ENCODE assay signal across 13 mouse cellular contexts in genomic region chr12:4392590-4392989, GRCm38 (mm10).
A peak's percentile ranks its signal among the peaks of the same experiment; 100 is the strongest.
DNase-seq lines count a peak whose midpoint lies in the region; ATAC-seq and TF ChIP-seq lines count a peak whose summit lies in the region.
"Had no signal": no experiment of that assay in that cellular context is flagged by ENCODE, and none has a peak within 500 bp of the region (broad histone marks: within the 10 kb centered on the region; RNA-seq: fewer than 3 reads in every experiment).

No protein-coding gene starts in this region.

- no peaks in the 10 kb centered on the region for H3K27me3 ChIP-seq in CH12.LX (replicated peaks)
- H3K27me3 ChIP-seq in kidney, embryonic 14.5 days (ENCODE audit: control insufficient read depth, insufficient read depth, low read length), result no peaks in the 10 kb centered on the region
- H3K27me3 ChIP-seq: embryonic facial prominence, embryonic 15.5 days; intestine, embryonic 15.5 days had no signal

- no peak for TF ChIP-seq POLR2A in CH12.LX (IDR thresholded peaks at IDR 0.05; ENCODE audit: low read depth, low read length)

- H3K4me2 ChIP-seq in CH12.LX (ENCODE audit: insufficient read depth, low read depth, poor library complexity, severe bottlenecking), result no peak overlapping the region
- H3K4me2 ChIP-seq in kidney, embryonic 14.5 days (replicated peaks; ENCODE audit: low read depth, low read length), result no peak overlapping the region
- H3K4me2 ChIP-seq: embryonic facial prominence, embryonic 15.5 days; intestine, embryonic 15.5 days had no signal

- no peaks in the 10 kb centered on the region for H3K79me2 ChIP-seq in CH12.LX (replicated peaks; ENCODE audit: control insufficient read depth, extremely low read depth, insufficient read depth, poor library complexity, severe bottlenecking)

- TF ChIP-seq CTCF in left cerebral cortex, adult 2 months (IDR thresholded peaks at IDR 0.05), result peak; percentile 26
- TF ChIP-seq CTCF in CH12.LX (conservative IDR thresholded peaks at IDR 0.05 in 1 of 2, IDR thresholded peaks at IDR 0.05 in 1 of 2; ENCODE audit: low read depth in 2 of 2, low read length in 2 of 2), result peak; percentile 25 to 62; a peak in 2 of 4 replicates

- H3K36me3 ChIP-seq in CH12.LX (replicated peaks in 1 of 2; ENCODE audit: control insufficient read depth in 1 of 2, insufficient read depth in 1 of 2, low read length in 1 of 2), result no peaks in the 10 kb centered on the region
- H3K36me3 ChIP-seq in kidney, embryonic 14.5 days (ENCODE audit: control insufficient read depth, insufficient read depth, low read length), result no peaks in the 10 kb centered on the region
- H3K36me3 ChIP-seq: embryonic facial prominence, embryonic 15.5 days; intestine, embryonic 15.5 days; limb, embryonic 10.5 days had no signal

- H3K4me1 ChIP-seq in CH12.LX (ENCODE audit: control insufficient read depth in 1 of 2, insufficient read depth in 2 of 2), result peaks cover 0 to 11% of the 10 kb centered on the region in 2 experiments; a peak in 2 of 4 replicates
- no peaks in the 10 kb centered on the region for H3K4me1 ChIP-seq in kidney, embryonic 14.5 days (ENCODE audit: control insufficient read depth, insufficient read depth, low read length)
- H3K4me1 ChIP-seq: intestine, embryonic 15.5 days had no signal

- WGBS in kidney, embryonic 14.5 days, result 68% methylated on average over 2 of the region's 2 CpGs

- no peak overlapping the region for H3K9ac ChIP-seq in CH12.LX (ENCODE audit: insufficient read depth, low read depth)
- no peak overlapping the region for H3K9ac ChIP-seq in kidney, embryonic 14.5 days (ENCODE audit: low read depth, low read length)
- H3K9ac ChIP-seq: embryonic facial prominence, embryonic 15.5 days; intestine, embryonic 15.5 days had no signal

- no peak for ATAC-seq in kidney, embryonic 14.5 days (ENCODE audit: low FRiP score, low TSS enrichment)
- ATAC-seq: forebrain, embryonic 16.5 days; intestine, embryonic 15.5 days; midbrain, embryonic 16.5 days had no signal

- intact Hi-C loops in left cerebral cortex, adult 2 months (cut with DNase I), result no loop called here

- no peak for TF ChIP-seq EP300 in CH12.LX (IDR thresholded peaks at IDR 0.05; ENCODE audit: low read length)

- peak; percentile 65 for TF ChIP-seq RAD21 in CH12.LX (IDR thresholded peaks at IDR 0.05; ENCODE audit: low read depth, low read length)

- H3K9me3 ChIP-seq in CH12.LX (replicated peaks; ENCODE audit: low read length), result no peaks in the 10 kb centered on the region
- no peaks in the 10 kb centered on the region for H3K9me3 ChIP-seq in kidney, embryonic 14.5 days (ENCODE audit: control insufficient read depth, low read length)
- H3K9me3 ChIP-seq: embryonic facial prominence, embryonic 15.5 days; intestine, embryonic 15.5 days; limb, embryonic 10.5 days had no signal

- no peak overlapping the region for H3K27ac ChIP-seq in left cerebral cortex, adult 2 months
- no peak overlapping the region for H3K27ac ChIP-seq in CH12.LX (ENCODE audit: insufficient read depth, low read depth)
- H3K27ac ChIP-seq in kidney, embryonic 14.5 days (ENCODE audit: low read depth, low read length), result no peak overlapping the region
- H3K27ac ChIP-seq: embryonic facial prominence, embryonic 15.5 days; intestine, embryonic 15.5 days; limb, embryonic 10.5 days had no signal

- in situ Hi-C loops in CH12.LX (cut with MboI; ENCODE audit: low pct_ligation_motif_present, low pct_unique_long_range_greater_than_20kb, low sequenced_read_pairs), result no loop called here

- dilution Hi-C loops in CH12.LX (cut with MboI; ENCODE audit: extremely low pct_ligation_motif_present, extremely low pct_unique_long_range_greater_than_20kb, low sequenced_read_pairs), result no loop called here

- no peak for DNase-seq in left cerebral cortex, adult 2 months (ENCODE audit: extremely low spot score in 1 of 2, low spot score in 2 of 2)
- no peak for DNase-seq in left cerebral cortex, adult 18-20 months (ENCODE audit: low spot score in 2 of 2)
- DNase-seq in A20 (ENCODE audit: low read depth, low spot score), result peak; percentile 59
- DNase-seq in CH12.LX (ENCODE audit: extremely low read depth), result peak; percentile 51
- peak; percentile 6 for DNase-seq in c-Kit-positive CD71-positive TER-119-negative erythroid progenitor cells, embryonic 14.5 days (ENCODE audit: low read depth)
- DNase-seq in right cerebral cortex, postnatal 36 days (ENCODE audit: low spot score in 2 of 2), result no peak
- DNase-seq: cerebellum, postnatal 25 days had no signal

- H3K4me3 ChIP-seq in left cerebral cortex, adult 2 months, result no peak overlapping the region
- H3K4me3 ChIP-seq in CH12.LX (replicated peaks in 1 of 3; ENCODE audit: low read depth in 2 of 3, low read length in 2 of 3, poor library complexity in 1 of 3), result no peak overlapping the region
- H3K4me3 ChIP-seq in kidney, embryonic 14.5 days (ENCODE audit: low read length), result no peak overlapping the region
- H3K4me3 ChIP-seq: embryonic facial prominence, embryonic 15.5 days; intestine, embryonic 15.5 days; limb, embryonic 10.5 days had no signal

TF ChIP-seq in CH12.LX, 34 proteins besides CTCF, POLR2A, EP300 and RAD21:
- no peak for TF ChIP-seq ZKSCAN1 (IDR thresholded peaks at IDR 0.05; ENCODE audit: borderline replicate concordance, low read depth, low read length)
- no peak for TF ChIP-seq ELF1 (IDR thresholded peaks at IDR 0.05; ENCODE audit: low read depth, low read length)
- TF ChIP-seq SIN3A (IDR thresholded peaks at IDR 0.05; ENCODE audit: low read length), result no peak
- no peak for TF ChIP-seq ETS1 (conservative IDR thresholded peaks at IDR 0.05; ENCODE audit: low read depth, low read length)
- TF ChIP-seq PAX5 (IDR thresholded peaks at IDR 0.05; ENCODE audit: low read length), result no peak
- no peak for TF ChIP-seq NRF1 (IDR thresholded peaks at IDR 0.05; ENCODE audit: low read depth, low read length)
- no peak for TF ChIP-seq ZC3H11A (IDR thresholded peaks at IDR 0.05; ENCODE audit: low read depth, low read length)
- peak; percentile 51; the same call in 1 of the 2 replicates for TF ChIP-seq MAX (IDR thresholded peaks at IDR 0.05; ENCODE audit: low read length)
- no peak for TF ChIP-seq CHD2 (IDR thresholded peaks at IDR 0.05; ENCODE audit: low read length)
- peak; percentile 80; the same call in 1 of the 2 replicates for TF ChIP-seq MYC (IDR thresholded peaks at IDR 0.05; ENCODE audit: low read depth, low read length)
- no peak for TF ChIP-seq UBTF (IDR thresholded peaks at IDR 0.05; ENCODE audit: low read depth, low read length)
- TF ChIP-seq KAT2A (IDR thresholded peaks at IDR 0.05; ENCODE audit: insufficient replicate concordance, low read length), result no peak
- no peak for TF ChIP-seq IRF4 (IDR thresholded peaks at IDR 0.05; ENCODE audit: low read depth, low read length)
- no peak for TF ChIP-seq BHLHE40 (IDR thresholded peaks at IDR 0.05; ENCODE audit: low read depth, low read length)
- no peak for TF ChIP-seq MAFK (IDR thresholded peaks at IDR 0.05; ENCODE audit: insufficient replicate concordance, low read length)
- TF ChIP-seq HCFC1 (IDR thresholded peaks at IDR 0.05; ENCODE audit: low read depth, low read length), result no peak
- peak; percentile 30; the same call in 1 of the 2 replicates for TF ChIP-seq SMC3 (IDR thresholded peaks at IDR 0.05; ENCODE audit: low read depth, low read length)
- no peak for TF ChIP-seq E2F4 (IDR thresholded peaks at IDR 0.05; ENCODE audit: insufficient replicate concordance, low read depth, low read length)
- no peak for TF ChIP-seq JUND (conservative IDR thresholded peaks at IDR 0.05; ENCODE audit: low read depth, low read length)
- no peak for TF ChIP-seq USF1 (IDR thresholded peaks at IDR 0.05; ENCODE audit: low read depth, low read length)
- TF ChIP-seq ZNF384 (IDR thresholded peaks at IDR 0.05; ENCODE audit: low read depth, low read length), result no peak
- no peak for TF ChIP-seq TCF12 (IDR thresholded peaks at IDR 0.05; ENCODE audit: low read depth, low read length)
- no peak for TF ChIP-seq GABPA (IDR thresholded peaks at IDR 0.05; ENCODE audit: insufficient replicate concordance, low read depth, low read length)
- TF ChIP-seq CHD1 (IDR thresholded peaks at IDR 0.05; ENCODE audit: low read depth, low read length), result no peak
- no peak for TF ChIP-seq USF2 (conservative IDR thresholded peaks at IDR 0.05; ENCODE audit: low read depth, low read length)

Comparison
In these comparisons a context has a peak if more than half of its experiments do, and no peak if none do; other contexts are left out.
1. DNase-seq: peak in A20 (single experiment), CH12.LX (single experiment) and c-Kit-positive CD71-positive TER-119-negative erythroid progenitor cells, embryonic 14.5 days (single experiment); none in left cerebral cortex, adult 2 months (0 of 2), left cerebral cortex, adult 18-20 months (0 of 2) and right cerebral cortex, postnatal 36 days (0 of 2).